Mouse (Mus musculus): Measurements from ENCODE around the gene Nfib.

Gene Nfib

GRCm38 (mm10) chr4:82592086-82593030, 113.2 kb downstream of the Nfib start:
- DNase-seq (ENCODE audit: low spot score) = no peak

GRCm38 (mm10) chr4:82589345-82589890, 116.1 kb downstream of the Nfib start:
- no peak for DNase-seq (ENCODE audit: low spot score)

GRCm38 (mm10) chr4:82588718-82589117, 116.8 kb downstream of the Nfib start:
- no peak for DNase-seq (ENCODE audit: low spot score)

GRCm38 (mm10) chr4:82587146-82587870, 118.2 kb downstream of the Nfib start:
- DNase-seq (ENCODE audit: low spot score) = no peak

GRCm38 (mm10) chr4:82586637-82587036, 118.9 kb downstream of the Nfib start:
- DNase-seq (ENCODE audit: low spot score) = no peak

GRCm38 (mm10) chr4:82585536-82585935, 120.0 kb downstream of the Nfib start:
- DNase-seq (ENCODE audit: low spot score) = no peak

- DNase-seq (ENCODE audit: low spot score) = no peak
These were observed 120.5 kb downstream of the Nfib start for GRCm38 (mm10) chr4:82585056-82585455.

- no peak for DNase-seq (ENCODE audit: low spot score)
These were observed 121.0 kb downstream of the Nfib start for GRCm38 (mm10) chr4:82584548-82584947.

- no peak for DNase-seq (ENCODE audit: low spot score)
These were observed 132.3 kb downstream of the Nfib start for GRCm38 (mm10) chr4:82573291-82573605.

GRCm38 (mm10) chr4:82572410-82573290, 132.9 kb downstream of the Nfib start:
- DNase-seq (ENCODE audit: low spot score) = no peak

- DNase-seq (ENCODE audit: low spot score) = no peak
These were observed 146.7 kb downstream of the Nfib start for GRCm38 (mm10) chr4:82558816-82559215.

- no peak for DNase-seq (ENCODE audit: low spot score)
These were observed 149.8 kb downstream of the Nfib start for GRCm38 (mm10) chr4:82555673-82556171.

- no peak for DNase-seq (ENCODE audit: low spot score)
These were observed 151.9 kb downstream of the Nfib start for GRCm38 (mm10) chr4:82553658-82554057.

GRCm38 (mm10) chr4:82552238-82552637, 153.3 kb downstream of the Nfib start:
- no peak for DNase-seq (ENCODE audit: low spot score)

GRCm38 (mm10) chr4:82549762-82550380, 155.7 kb downstream of the Nfib start:
- no peak for DNase-seq (ENCODE audit: low spot score)

- DNase-seq (ENCODE audit: low spot score) = no peak
These were observed 157.3 kb downstream of the Nfib start for GRCm38 (mm10) chr4:82548247-82548646.

GRCm38 (mm10) chr4:82543936-82544335, 161.6 kb downstream of the Nfib start:
- no peak for DNase-seq (ENCODE audit: low spot score)

- DNase-seq (ENCODE audit: low spot score) = no peak
These were observed 162.2 kb downstream of the Nfib start for GRCm38 (mm10) chr4:82543398-82543740.

GRCm38 (mm10) chr4:82542656-82543397, 162.7 kb downstream of the Nfib start:
- DNase-seq (ENCODE audit: low spot score) = no peak

- no peak for DNase-seq (ENCODE audit: low spot score)
These were observed 163.5 kb downstream of the Nfib start for GRCm38 (mm10) chr4:82541894-82542510.

Data from ovary, postnatal 10 days (tissue).